Mouse (Mus musculus): Measurements from ENCODE around the gene Gfm1. TPM values are rescaled to one million over a fixed set of nuclear protein-coding genes. Genes with fewer than 3 reads are reported as not detected.

The Gfm1 gene
- polyA plus RNA-seq, 1 experiment, result 12.5 TPM

DNA sequence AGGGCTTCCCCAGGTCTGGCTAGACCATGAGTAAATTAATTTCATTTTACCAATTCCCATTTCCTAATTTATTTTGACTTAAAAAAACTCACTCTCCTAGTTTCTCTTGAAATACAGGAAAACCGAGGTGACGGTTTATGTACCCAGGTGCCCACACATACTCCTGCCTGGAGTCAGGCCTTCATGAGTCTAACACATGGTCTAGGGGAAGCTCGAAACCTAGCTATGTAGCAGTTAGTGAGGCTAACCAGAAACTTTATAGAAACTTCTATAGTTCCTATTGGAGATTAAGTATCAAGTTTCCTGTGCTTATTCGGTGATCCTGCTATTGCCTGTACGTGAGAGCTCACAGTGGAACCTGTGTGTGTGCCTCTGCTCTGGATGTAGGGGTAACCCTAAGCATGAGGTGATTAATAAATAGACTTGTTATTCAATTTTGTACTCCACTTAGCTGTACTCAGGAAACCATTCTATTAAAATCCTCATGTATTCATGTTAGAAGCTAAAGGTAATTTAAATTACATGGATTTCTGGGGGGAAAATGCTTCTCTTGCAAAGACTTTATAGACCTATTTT lies 90.8 kb downstream of the Gfm1 start:
- TF ChIP-seq GATA1 (IDR thresholded peaks at IDR 0.05; ENCODE audit: low read length), result no peak

DNA sequence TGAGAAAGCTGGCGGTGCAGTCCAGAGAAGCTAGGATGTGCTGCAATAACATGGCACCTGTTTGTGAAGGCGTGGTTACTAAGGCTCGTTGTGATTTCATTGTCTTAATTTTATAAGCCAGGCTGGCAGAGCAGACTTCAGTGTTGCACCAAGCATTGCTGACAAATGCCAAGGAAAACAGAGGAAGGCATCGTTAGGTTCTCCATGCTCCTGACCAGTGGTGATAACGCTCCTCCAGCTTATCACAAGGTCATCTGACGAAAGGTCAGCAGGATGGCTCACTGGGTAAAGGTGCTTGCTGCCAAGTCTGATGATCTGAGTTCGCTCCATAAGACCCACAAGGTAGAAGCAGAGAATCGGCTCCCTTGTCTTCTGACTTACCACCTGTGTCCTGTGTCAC lies 92.8 kb downstream of the Gfm1 start:
- no peak for TF ChIP-seq GATA1 (IDR thresholded peaks at IDR 0.05; ENCODE audit: low read length)

DNA sequence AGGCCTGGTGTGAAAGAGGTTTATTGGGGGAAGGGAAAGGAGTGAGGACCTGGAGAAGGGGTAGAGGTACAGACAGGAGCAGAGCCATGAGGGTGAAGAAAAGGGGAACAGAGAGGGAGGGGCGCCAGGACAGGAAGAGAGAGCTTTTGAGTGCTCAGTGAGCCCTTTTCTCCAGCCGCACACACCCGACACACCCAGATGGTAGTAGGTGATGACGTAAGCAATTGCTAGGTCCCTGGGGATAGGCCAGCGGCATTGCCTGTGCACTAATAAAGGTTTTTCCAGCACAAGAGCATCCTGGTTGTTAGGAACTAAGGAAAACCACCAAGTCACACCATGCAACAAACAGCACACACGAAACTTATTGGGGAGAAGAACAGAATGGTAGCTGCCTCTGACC lies 94.9 kb downstream of the Gfm1 start:
- TF ChIP-seq GATA1 (IDR thresholded peaks at IDR 0.05; ENCODE audit: low read length), result no peak

Other genes with a start within 250 kb of the Gfm1 start
- not detected in 2 replicates for gene Mlf1, start 56.0 kb upstream of the Gfm1 start, polyA plus RNA-seq (2012)
- not detected in 2 replicates for gene Gm17402, start 54.9 kb upstream of the Gfm1 start, polyA plus RNA-seq (2012)
- gene Lxn, start 33.8 kb downstream of the Gfm1 start, polyA plus RNA-seq (2012), result 32.6 TPM in 2 replicates
- gene Rarres1, start 85.4 kb downstream of the Gfm1 start, polyA plus RNA-seq (2012), result not detected in 2 replicates
- gene Mfsd1, start 152.6 kb downstream of the Gfm1 start, polyA plus RNA-seq (2012), result 20.6 and 34.0 TPM in 2 replicates

Data from G1E-ER4 (cell line).